Mouse (Mus musculus): ENCODE data around the gene Ptprn.
"Not testable (repeated sequence)": the region's sequence is repeated elsewhere in the genome, so short reads cannot be mapped to it uniquely, and the experiment has no call there.

The Ptprn gene

DNA sequence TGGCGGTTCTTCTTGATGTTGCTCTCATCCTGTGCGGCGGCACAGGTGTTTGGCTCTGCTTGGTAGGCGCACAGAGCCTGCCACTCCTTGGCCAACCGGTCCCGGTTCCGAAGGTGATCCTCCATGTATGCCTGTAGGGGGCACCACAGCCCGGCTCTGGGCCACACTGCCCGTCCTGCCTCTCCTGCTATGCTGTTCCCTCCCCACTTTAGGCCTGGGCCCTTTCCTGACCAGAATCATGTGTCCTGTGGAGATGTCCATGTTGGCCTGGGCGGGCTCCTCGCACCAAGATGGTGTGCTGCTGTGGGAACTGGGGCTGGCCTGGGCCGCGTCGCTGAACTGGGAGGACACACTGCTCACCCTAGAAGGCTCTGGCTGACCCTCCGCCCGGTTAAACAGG is 11.3 kb downstream of the Ptprn start:
- no peak for DNase-seq (ENCODE audit: low read depth, low spot score)

DNA sequence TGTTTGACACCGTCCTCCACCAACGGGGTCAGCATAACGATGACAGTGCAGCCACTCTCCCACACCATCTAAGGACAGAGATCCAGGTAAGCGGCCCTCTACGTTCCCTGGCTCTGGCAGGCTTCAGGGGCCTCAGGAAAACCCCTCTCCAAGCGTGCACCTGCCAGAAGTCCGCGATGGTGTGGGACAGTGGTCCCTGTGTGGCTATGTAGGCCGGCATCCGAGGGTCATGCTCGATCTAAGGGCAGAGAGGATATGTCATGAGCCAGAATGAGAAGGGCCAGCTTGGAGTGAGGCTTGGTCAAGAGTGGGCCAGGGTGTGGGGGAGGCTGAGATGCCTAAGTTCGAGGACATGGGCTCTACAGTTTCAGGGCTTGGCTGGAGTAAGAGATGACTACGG is 12.0 kb downstream of the Ptprn start:
- DNase-seq (ENCODE audit: low read depth, low spot score), result no peak

- DNase-seq (ENCODE audit: low read depth, low spot score), result peak; percentile 69
These were observed 13.0 kb downstream of the Ptprn start for GRCm38 (mm10) chr1:75251112-75251970.

DNA sequence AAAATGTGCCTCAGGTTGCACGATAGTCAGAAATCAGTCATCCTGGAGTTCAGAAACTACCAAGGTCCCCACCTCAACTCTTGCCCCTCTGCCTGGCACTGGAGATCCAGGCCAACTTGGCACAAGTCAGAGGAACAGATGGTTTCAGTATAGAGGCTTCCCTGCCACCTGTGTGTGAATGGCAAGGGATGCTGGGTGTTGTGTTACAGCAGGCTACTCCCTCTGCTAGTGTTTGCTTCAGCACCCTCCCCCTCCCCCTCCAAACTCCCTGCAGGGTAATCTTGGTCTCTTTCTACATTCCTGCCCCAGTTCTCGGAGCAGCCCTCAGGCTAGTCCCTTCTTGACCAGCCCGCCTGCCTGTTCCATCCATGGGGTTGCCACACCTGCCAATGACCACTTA is 13.8 kb downstream of the Ptprn start:
- DNase-seq (ENCODE audit: low read depth, low spot score), result no peak

- DNase-seq (ENCODE audit: low read depth, low spot score), result no peak
These were observed 16.1 kb downstream of the Ptprn start for GRCm38 (mm10) chr1:75248041-75248772.

DNA sequence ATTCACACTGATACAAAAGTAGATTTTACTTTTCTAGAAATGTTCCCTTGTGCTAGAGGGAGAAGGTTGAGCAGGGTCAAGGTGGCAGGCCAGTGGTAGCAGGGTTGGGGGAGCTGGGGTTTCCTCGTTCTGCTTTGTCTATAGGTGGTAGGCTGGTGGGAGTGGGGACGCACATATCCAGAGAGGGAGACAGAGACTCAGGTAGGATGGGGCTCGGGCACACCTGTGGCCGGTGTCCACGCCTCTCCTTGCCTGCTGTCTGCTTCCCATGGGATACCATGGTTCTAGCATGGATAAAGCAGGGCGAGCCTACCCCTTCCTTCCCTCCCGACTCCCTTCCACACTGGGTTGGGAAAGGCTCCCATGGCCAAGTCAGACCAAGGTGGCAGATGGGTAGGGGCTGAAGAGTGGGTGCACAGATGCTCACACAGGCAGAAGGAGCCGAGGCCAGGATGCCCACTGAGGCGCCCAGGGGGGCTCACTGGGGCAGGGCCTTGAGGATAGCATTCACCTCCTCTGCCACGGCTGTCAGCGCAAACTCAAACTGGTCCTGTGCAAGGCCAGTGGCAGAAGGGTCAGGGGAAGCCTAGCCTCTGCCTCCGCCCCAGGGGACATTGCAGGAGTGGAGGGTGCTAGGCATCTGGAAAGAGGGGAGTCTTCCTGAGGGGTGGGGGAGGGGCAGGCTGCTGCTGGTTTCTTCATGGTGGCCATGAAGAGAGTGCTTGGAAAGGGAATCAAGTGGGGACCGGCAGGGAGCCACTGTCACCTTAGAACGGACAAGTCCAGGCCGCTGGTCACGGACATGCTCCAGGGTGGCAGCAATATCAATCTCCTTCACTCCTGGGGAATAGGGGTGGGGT is 17.0 kb downstream of the Ptprn start:
- no peak for DNase-seq (ENCODE audit: low read depth, low spot score)

DNA sequence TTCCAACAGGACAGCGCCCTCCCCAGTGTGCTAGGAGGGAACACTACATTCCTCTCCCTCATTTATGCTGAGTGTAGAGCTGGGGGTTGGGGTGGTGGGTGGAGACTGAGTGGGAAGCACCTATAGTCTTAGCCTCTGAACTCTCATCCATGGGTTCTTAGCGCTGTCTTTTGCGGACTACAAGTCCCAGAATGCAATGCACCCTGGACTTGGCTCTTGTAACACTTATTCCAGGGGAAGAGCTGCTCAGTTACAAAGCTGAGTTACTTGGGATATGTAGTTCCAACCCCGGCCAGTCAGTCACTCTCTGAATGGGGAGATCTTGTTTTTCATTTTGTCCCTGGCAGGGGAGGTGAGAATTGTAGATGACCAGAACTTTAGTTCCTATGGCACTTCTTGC is 19.5 kb downstream of the Ptprn start:
- no peak for DNase-seq (ENCODE audit: low read depth, low spot score)

DNA sequence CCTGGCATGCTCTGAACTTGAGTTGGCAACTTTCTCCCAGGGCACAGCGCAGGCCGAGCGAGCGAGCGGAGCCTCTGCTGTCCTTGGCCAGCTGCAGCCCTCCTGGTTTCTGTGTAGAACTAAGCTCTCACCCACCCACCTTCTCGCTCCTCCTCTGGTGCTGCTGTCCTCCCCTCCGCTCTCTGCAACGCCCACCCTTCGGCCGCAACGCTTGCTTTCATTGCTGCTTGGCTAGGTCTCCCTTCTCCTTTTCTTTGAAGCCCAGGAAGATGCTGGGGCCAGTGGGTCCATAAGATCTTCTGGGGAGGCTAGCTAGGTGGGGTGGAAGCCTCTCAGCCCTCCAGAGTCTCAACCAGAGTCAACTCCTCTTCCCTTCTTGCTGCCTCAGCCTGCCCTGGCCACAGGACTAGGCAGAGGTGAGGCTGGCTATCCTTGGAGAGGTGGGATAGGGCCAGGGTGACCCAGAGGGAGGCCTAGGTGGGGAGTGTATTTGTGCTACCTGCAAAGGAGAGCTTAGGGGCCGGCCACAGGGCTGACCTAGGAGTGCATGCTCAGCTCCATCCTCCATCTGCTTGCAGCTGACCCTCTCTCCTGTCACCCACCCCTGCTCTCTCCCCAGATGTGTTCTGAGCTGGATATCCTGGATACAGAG is 20.0 kb downstream of the Ptprn start:
- DNase-seq (ENCODE audit: low read depth, low spot score), result no peak

DNA sequence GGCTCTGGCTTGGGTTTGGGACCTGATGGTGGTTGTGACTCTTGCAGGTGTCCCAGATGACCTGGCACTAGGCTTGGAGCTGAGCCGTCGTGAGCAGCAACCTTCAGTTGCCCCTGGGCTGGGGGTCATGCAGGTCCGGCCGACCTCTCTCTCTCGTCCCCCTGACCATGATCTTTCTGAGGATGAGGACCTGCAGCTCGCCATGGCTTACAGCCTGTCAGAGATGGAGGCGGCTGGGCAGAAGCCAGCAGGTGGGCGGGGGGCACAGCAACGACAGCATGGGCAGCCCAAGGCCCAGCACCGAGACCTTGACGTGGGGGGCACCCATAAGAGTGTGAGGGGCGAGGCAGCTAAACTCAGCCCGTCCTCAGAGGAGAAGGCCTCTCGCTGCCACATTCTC is 20.9 kb downstream of the Ptprn start:
- DNase-seq (ENCODE audit: low read depth, low spot score), result no peak

DNA sequence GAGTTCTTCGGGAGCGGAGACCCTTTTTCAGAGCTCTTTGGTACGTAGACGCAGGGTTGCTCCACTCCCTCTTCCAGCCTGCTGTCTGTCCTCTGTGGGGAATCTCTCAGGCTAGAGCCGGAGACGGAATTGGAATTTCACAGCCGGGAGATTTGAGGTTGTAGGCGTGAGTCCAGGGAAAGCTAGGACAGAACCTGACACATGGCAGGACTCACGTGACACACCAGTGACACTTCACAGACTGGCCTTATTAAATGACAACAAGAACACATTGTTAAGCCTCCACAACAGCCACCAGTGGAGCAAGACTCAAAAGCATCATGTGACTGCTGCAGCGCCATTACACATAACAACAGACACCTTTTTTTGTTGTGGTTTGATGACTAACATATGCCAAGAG is 24.7 kb downstream of the Ptprn start:
- DNase-seq (ENCODE audit: low read depth, low spot score), result no peak

DNA sequence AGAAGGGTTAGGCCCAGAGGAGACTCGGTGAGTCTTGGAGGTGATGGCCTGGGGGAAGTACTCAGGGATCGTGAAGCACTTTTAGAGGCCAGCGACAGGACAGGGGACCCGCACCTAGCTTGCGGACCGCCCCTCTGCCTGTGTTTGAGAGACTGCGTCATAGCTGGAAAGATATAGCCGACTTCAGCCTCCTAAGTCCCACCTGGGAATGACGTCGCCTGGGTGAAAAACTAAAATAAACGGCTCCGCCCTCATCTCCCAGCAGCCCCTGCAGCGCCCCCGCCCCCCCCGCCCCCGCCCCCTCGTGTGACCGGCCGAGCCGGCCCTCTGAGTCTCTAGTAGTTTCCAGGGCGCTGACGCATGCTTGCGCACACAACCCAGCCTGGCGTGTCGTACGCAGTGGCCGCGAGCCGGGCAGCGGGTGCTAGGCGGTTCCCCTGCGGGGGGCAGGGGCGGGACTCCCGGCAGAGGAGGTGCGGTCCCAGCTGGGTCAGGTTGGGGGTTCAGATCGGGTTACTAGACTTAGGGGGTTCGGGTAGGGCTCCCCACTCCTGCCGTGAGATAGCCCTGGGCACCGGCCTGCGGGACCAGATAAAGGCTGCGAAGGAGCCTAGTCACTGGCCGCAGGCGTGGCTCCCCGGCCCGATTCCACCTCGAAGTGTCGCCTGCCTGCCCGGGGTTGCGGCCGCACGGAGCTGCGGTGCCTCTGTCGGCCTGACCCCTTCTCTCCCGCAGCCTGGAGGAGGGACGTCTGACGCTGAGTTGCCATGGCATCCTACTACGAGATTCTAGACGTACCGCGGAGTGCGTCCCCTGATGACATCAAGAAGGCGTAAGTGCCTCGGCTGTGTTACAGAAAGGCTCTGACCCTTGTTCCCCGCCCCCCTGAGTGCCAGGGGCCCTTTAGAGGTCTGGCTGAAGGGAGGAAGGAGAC is 27.9 kb downstream of the Ptprn start, which contains the start of gene Dnajb2:
Gene Dnajb2, plus strand, starts transcription at position 290 of the 934 bp plus-strand sequence.
- DNase-seq (ENCODE audit: low read depth, low spot score), result peak; percentile 88

- no peak for DNase-seq (ENCODE audit: low read depth, low spot score)
These were observed 29.7 kb downstream of the Ptprn start for GRCm38 (mm10) chr1:75234606-75235005.

GRCm38 (mm10) chr1:75232489-75232888 is 31.8 kb downstream of the Ptprn start:
- DNase-seq (ENCODE audit: low read depth, low spot score), result not testable (repeated sequence)

DNA sequence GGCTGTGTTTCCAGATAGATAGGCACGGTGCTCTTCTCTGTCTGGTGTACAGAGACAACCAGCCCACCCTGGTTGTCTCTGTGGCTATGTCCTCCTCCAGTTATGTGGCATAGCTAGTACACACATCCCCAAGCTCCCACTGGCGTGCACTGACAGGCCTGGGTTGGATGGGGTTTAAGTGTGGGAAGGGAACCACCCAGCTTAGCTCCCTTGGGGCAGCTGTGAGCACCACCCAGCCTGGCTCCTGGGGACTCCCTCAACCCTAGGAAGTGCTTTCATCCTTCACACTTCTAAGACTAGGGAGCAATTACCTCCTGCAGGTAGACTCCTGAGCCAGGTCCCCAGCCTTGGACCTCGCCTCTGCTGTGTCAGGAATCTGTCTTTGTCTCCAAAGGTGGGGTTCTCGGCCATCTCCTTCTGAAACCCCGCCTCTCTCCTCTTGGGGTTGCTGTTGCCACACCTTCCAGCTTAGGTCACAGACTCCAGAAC is 32.6 kb downstream of the Ptprn start, which contains the start of gene A630095N17Rik:
Gene A630095N17Rik, minus strand, starts transcription at position 439 of the 489 bp plus-strand sequence.
- DNase-seq (ENCODE audit: low read depth, low spot score), result no peak

DNA sequence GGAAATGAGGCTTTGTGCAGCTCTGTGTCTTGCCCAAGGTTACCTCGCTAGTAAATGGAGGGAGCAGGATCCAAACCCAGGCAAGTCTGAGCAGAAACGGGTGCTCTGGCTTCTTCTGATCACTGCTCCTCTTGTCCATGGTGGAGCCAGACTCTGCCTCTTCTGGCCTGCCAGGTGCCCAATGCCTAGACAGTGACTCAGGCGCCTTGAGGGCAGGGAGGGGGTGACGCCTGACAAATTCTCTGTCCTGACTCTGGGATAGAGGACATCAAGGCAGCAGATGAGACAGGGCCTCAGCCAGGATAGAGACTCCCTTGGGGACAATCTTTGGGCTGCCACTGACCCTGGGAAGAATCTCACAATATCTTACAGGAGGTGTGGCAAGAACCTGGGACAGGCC is 33.1 kb downstream of the Ptprn start:
- DNase-seq (ENCODE audit: low read depth, low spot score), result no peak

GRCm38 (mm10) chr1:75230335-75230994 is 33.8 kb downstream of the Ptprn start:
- no peak for DNase-seq (ENCODE audit: low read depth, low spot score)

GRCm38 (mm10) chr1:75229158-75229557 is 35.1 kb downstream of the Ptprn start:
- DNase-seq (ENCODE audit: low read depth, low spot score), result no peak

- no peak for DNase-seq (ENCODE audit: low read depth, low spot score)
These were observed 36.6 kb downstream of the Ptprn start for GRCm38 (mm10) chr1:75227653-75228052.

GRCm38 (mm10) chr1:75226138-75226537 is 38.2 kb downstream of the Ptprn start:
- DNase-seq (ENCODE audit: low read depth, low spot score), result no peak
